Mouse (Mus musculus): Measurements from ENCODE around the gene Saa2.
"Not testable (repeated sequence)": the region's sequence is repeated elsewhere in the genome, so short reads cannot be mapped to it uniquely, and the experiment has no call there.

Gene Saa2

GRCm38 (mm10) chr7:46751490-46751889 lies at the start of gene Saa2:
TSS of gene Saa2 (plus strand) at chr7:46751790.
- DNase-seq (ENCODE audit: low spot score) = no peak

GRCm38 (mm10) chr7:46710390-46710844 lies 41.2 kb upstream of the Saa2 start, which contains the start of gene Saal1:
TSS of gene Saal1 (minus strand) at chr7:46710680.
- peak; percentile 91 for DNase-seq (ENCODE audit: low spot score)

- no peak for DNase-seq (ENCODE audit: low spot score)
Measured at GRCm38 (mm10) chr7:46712250-46712649, 39.3 kb upstream of the Saa2 start.

- DNase-seq (ENCODE audit: low spot score) = peak; percentile 65
Measured at GRCm38 (mm10) chr7:46714518-46714917, 37.1 kb upstream of the Saa2 start.

- no peak for DNase-seq (ENCODE audit: low spot score)
Measured at GRCm38 (mm10) chr7:46715600-46715999, 36.0 kb upstream of the Saa2 start, which contains the start of gene Saa3. TSS of gene Saa3 (minus strand) at chr7:46715700.

GRCm38 (mm10) chr7:46716897-46717296 lies 34.7 kb upstream of the Saa2 start:
- no peak for DNase-seq (ENCODE audit: low spot score)

- no peak for DNase-seq (ENCODE audit: low spot score)
Measured at GRCm38 (mm10) chr7:46718591-46719270, 32.9 kb upstream of the Saa2 start.

GRCm38 (mm10) chr7:46719526-46719925 lies 32.1 kb upstream of the Saa2 start:
- DNase-seq (ENCODE audit: low spot score) = no peak

- no peak for DNase-seq (ENCODE audit: low spot score)
Measured at GRCm38 (mm10) chr7:46720460-46720859, 31.1 kb upstream of the Saa2 start.

GRCm38 (mm10) chr7:46723354-46723753 lies 28.2 kb upstream of the Saa2 start:
- no peak for DNase-seq (ENCODE audit: low spot score)

- DNase-seq (ENCODE audit: low spot score) = no peak
Measured at GRCm38 (mm10) chr7:46723849-46724248, 27.7 kb upstream of the Saa2 start.

- DNase-seq (ENCODE audit: low spot score) = no peak
Measured at GRCm38 (mm10) chr7:46724396-46724795, 27.2 kb upstream of the Saa2 start.

GRCm38 (mm10) chr7:46727584-46727983 lies 24.0 kb upstream of the Saa2 start:
- no peak for DNase-seq (ENCODE audit: low spot score)

- DNase-seq (ENCODE audit: low spot score) = no peak
Measured at GRCm38 (mm10) chr7:46732458-46732857, 19.1 kb upstream of the Saa2 start, which contains the start of gene Saa4. TSS of gene Saa4 (minus strand) at chr7:46732603.

- DNase-seq (ENCODE audit: low spot score) = no peak
Measured at GRCm38 (mm10) chr7:46734983-46735382, 16.6 kb upstream of the Saa2 start.

- DNase-seq (ENCODE audit: low spot score) = no peak
Measured at GRCm38 (mm10) chr7:46738561-46739460, 12.8 kb upstream of the Saa2 start.

GRCm38 (mm10) chr7:46740041-46740440 lies 11.5 kb upstream of the Saa2 start:
- DNase-seq (ENCODE audit: low spot score) = not testable (repeated sequence)

- DNase-seq (ENCODE audit: low spot score) = not testable (repeated sequence)
Measured at GRCm38 (mm10) chr7:46742880-46743279, 8.7 kb upstream of the Saa2 start, which contains the start of gene Saa1. TSS of gene Saa1 (minus strand) at chr7:46742980.

- no peak for DNase-seq (ENCODE audit: low spot score)
Measured at GRCm38 (mm10) chr7:46745816-46746215, 5.8 kb upstream of the Saa2 start.

- no peak for DNase-seq (ENCODE audit: low spot score)
Measured at GRCm38 (mm10) chr7:46746381-46746780, 5.2 kb upstream of the Saa2 start.

- DNase-seq (ENCODE audit: low spot score) = no peak
Measured at GRCm38 (mm10) chr7:46748459-46748858, 3.1 kb upstream of the Saa2 start.

- DNase-seq (ENCODE audit: low spot score) = no peak
Measured at GRCm38 (mm10) chr7:46761049-46761795, 9.6 kb downstream of the Saa2 start.

All from MN1 (cell line).